Mouse (Mus musculus) heart, postnatal 25 days (tissue): ENCODE measurements at regions not wholly inside any gene's neighbourhood (a gene's known extent, or its start where the extent isn't known, plus 50 kb on each side); places are given as distances from the start of the nearest gene placed in this dataset.

Experiments
- DNase-seq: peaks from one replicate; pipeline ENCODE4 v3.0.0; 2022; ENCODE audit warnings: low spot score
- intact Hi-C: fragments of 180-260 bp; cut with DNase I; formaldehyde crosslinking; loops from one replicate; pipeline ENCODE4 v1.15.1; 2025

GRCm38 (mm10) chr3:120570806-120571425 is 600.6 kb downstream of the Rwdd3 start:
- DNase-seq, result no peak
- intact Hi-C loops, result no loop called here

DNA sequence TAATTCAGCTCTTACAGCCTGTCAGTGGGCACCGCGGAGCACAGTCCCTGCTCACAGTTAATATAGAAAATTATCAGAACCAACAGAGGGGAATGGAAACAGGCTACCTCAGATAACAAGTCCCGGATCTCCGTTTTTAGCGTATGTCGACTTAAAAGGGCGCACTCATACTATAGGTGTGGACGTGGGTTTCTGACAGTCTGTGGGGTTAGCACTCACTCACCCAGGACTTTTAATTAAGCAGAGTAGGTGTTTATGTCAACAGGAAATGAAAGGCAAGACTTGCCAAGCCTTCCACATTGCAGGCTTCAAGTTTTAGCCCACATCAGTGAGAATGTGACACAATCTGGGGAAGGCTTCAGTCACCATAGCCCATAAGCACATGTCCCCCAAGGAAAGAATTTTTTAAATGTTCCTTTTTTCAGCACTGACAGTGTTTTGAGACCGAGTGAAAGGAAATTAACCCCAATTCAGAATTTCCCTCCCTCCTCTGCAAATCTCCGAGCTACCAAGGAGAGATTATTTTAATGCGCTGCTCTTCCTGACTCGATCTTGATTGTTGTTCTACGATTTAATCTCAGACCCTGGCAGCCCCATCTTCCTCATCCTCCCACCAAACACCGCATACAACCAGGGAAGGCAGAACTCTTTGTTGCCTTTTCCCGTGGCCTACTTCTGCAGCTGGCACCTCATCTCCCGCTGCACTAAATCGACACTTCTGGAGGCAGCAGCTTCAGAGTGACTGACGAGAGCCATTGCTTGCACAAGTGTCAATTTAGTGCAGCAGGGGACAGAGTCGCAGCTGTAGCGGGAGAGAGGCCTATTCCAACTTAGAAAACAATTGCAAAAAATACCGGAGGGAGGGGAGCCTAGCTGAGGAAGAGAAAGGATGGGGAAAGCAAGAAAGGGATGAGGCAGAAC is 629.7 kb downstream of the Rwdd3 start:
- intact Hi-C loops, result no loop called here
- DNase-seq, result no peak

GRCm38 (mm10) chr3:120533901-120534300 is 637.6 kb downstream of the Rwdd3 start:
- intact Hi-C loops, result no loop called here
- DNase-seq, result no peak

DNA sequence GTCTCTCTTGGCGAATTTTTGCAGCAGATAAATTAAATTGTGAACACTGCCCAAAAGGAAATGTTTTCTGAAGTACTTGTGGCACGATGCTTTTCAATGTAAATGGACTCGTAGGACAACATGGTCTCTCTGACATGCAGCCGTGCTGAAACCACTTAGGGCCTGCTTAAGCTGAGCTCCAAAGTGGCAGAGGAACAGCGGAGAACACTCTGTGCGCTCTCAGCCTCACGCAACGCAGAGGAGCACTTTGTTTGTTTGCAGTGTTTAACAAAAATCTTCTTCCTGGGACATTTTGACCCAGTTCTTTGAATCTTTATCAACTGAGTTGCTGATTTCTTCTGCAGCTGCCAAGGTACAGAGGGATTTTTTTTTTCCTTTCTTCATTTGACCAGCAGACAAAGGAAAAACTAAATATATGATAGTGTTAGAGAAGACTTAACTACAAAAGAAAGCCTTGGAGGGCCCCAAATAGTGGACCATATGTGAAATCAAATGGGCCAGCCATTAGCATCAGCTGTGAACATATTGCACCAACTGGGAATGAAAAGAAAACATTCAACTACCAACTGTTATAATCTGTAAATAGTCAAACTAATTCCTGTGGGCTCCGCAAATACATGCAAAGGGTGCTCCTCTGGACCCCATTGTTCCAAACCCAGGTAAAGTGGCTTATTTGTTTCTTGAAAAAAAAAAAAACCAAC is 639.5 kb downstream of the Rwdd3 start:
- no peak for DNase-seq
- intact Hi-C loops, result no loop called here

DNA sequence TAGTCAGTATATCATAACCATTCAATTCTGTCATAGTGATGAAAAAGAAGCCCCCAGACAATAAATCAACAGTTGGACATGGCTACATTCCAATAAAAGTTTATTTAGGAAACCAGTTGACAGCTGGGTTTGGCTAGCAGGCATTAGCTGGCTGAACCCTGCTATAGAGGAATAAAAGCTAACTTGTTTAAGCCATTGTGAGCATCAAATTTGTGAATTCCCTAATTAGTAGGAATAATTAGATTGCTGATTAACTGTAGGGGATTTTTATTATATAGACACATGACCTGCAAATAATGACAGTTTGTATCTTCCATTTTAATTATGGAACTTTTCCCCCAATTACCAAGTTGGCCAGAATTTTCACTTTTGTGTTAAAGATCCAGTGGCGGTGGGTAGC is 659.8 kb downstream of the Rwdd3 start:
- intact Hi-C loops, result no loop called here
- no peak for DNase-seq

DNA sequence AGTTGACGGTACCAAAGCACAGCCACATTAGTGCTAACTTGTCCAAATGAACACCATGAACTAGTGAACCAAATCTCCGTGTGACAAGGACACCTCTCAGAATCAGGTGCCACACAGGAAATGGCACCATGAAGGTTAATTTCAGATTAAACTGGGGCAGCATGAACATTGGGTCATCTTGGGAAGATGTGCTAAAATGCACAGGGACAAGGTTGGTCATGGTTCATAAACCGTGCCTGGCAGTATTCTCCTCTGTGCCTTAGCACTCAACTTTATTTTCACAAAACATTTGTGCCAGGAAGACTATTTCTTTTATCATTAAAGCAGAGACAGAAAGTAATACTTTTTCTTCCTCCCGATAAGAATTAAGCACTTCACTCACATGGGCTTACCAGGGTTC is 672.6 kb downstream of the Rwdd3 start:
- DNase-seq, result no peak
- intact Hi-C loops, result no loop called here

DNA sequence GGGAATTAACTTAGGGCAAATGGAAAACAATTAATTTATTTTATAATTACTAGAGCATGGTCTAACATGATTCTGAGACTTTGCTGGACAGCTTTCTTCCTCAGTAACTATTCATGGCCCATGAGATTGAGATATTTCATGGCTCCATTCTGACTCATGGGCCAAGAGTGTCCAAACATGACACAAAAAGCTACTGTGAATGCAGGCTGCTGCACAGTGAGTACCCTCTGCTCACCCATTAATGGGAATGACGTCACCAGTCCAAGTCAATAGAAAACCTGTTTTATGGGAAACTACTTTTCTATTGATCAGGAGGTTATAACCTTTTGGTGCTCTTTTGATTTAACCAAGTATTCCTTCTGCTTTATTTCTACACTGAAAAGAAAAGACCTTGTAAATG is 693.6 kb downstream of the Rwdd3 start:
- DNase-seq, result no peak
- intact Hi-C loops, result no loop called here

DNA sequence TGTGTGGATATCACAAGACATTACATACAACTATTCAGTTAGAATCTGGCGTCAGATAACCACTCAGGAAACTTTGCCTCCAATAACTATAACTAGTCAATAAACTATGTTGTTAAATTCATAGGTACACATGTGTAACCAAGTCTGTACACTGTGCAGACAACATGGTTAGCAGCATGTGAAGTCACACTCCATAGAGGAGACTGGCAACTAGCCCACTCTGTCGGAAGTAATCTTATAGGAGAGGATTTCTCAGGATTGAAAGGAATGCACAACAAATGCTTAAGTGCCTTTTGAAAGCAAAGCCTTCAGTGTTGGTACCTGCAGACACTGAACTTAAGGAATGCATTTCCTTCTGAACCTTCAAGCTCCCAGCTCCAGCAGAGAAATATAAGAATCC is 693.0 kb upstream of the Ptbp2 start:
- DNase-seq, result no peak
- intact Hi-C loops, result no loop called here

GRCm38 (mm10) chr3:120473645-120474038 is 689.4 kb upstream of the Ptbp2 start:
- intact Hi-C loops, result no loop called here
- peak; percentile 7 for DNase-seq

- no peak for DNase-seq
- intact Hi-C loops, result no loop called here
Measured at GRCm38 (mm10) chr3:120472687-120473644, 688.7 kb upstream of the Ptbp2 start.

- intact Hi-C loops, result no loop called here
- DNase-seq, result no peak
Measured at GRCm38 (mm10) chr3:120471878-120472444, 687.7 kb upstream of the Ptbp2 start.

GRCm38 (mm10) chr3:120468887-120469286 is 684.6 kb upstream of the Ptbp2 start:
- intact Hi-C loops, result no loop called here
- DNase-seq, result no peak

GRCm38 (mm10) chr3:120460717-120461116 is 676.5 kb upstream of the Ptbp2 start:
- intact Hi-C loops, result no loop called here
- no peak for DNase-seq

DNA sequence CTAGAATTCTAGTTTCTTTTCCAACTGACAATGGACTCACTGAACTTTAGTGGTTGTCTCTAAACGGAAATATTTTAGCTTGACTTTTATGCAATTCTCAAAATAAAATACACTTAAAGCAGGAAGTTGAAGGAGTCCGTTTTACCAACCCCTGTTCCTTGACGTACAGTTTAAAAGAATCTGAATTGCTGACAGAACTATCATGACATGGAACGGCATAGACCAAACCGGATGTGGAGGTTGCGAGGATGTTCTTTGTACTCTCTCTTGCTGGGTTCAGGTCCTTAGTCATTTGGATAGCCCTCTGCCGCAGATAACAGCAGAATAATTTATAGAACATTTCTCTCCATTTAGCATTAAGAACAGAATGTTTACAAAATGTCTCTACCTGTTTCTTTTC is 673.6 kb upstream of the Ptbp2 start:
- intact Hi-C loops, result no loop called here
- DNase-seq, result no peak

GRCm38 (mm10) chr3:120441127-120441526 is 656.9 kb upstream of the Ptbp2 start:
- intact Hi-C loops, result no loop called here

DNA sequence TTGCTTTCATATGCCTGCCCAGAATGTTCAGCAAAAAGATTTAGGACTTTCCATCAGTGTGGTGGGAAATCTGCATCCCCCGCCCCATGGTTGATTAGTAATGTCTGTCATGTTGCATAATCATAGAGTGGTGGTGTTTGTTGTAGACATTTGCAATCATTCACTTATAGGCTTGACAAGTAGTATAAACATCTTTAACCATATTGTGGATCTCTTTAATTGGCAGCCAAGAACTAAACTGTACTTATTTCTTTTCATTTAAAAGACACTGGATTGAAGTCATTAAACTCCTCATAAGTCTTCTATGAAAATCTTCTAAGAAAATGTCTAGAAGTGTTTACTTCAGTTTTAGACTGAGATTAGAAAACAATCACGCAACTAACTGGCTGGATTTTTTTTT is 646.0 kb upstream of the Ptbp2 start:
- no peak for DNase-seq
- intact Hi-C loops, result no loop called here

More at GRCm38 (mm10) chr3:120441127-120441526, 656.9 kb upstream of the Ptbp2 start:
- no peak for DNase-seq

DNA sequence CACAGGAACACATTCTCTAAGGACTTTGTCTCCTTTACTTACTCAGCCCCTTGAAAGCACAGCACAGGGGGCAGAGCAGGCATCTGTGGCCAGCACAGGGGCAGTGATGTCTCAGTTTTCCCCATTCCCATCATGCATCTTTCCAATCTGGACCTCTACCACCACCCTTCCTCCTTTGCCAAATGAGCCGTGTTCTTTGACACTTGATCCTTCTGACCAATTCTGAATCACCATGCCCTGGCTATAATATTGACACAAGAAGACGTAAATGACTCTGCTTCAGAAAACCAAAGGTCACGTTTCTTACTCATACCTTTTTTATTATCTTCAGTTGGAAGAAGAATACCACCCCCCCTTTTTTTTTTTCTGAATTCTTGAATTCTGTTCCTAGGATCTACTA is 632.4 kb upstream of the Ptbp2 start:
- DNase-seq, result no peak
- intact Hi-C loops, result no loop called here

DNA sequence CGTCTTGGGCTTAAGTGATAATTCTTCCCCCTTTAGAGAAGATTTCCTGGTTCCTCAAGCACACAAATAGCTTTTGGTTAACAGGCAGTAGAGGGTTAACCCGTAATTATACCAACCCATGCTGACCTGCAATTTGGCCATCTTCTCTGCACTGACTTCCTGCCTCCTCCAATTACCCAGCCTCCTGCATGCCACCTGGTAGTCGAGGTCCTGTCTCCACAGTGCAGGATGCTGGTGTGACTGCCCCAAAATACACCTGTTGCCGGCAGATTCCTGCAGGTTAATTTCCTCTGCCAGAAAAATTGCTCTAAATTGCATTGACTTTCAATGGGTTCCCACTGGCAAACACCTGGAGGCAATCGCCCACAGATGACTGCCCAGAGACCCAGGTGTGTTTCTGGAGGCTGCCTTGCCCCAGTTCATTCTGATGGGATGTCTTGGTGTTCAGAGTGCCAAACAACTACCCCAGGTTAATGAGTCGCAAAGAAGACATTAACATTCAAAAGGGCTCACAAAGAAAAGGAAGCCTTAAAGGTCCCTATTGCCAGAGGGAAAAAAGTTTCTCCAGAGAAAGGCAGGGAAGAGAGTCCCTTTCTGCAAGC is 591.5 kb upstream of the Ptbp2 start:
- DNase-seq, result no peak
- intact Hi-C loops, result no loop called here

DNA sequence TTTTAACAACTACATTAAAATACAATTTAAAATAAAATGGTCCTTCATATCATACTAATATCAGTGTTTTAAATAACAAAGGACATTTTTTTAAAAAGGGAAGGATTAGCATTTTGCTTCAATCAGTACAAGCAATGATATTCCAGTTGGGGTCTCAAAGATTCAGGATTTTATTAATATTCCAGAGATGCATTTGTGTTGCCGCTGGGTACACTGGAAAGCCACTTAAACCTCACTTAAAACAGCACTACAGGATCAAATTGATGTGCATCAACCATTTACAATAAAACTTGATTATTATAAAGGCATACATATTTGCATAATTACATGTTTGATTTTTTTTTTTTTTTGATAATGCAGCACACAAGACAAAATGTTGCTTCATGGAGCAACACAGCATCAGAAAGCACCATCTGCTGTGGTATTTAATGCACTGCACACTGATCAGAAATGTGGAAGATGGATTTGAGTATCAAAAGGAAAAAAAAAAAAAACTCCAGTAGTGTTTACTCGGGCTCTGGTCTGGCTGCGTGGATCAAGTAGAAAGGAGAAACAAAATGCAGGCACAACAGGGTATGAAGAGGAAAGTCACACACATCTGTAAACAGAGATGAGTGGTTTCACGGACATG is 558.6 kb upstream of the Ptbp2 start:
- DNase-seq, result no peak
- intact Hi-C loops, result no loop called here
